Mouse (Mus musculus): ENCODE results near the gene Rpl29.

- TF ChIP-seq CTCF (IDR thresholded peaks at IDR 0.05; ENCODE audit: low read depth, low read length) (no peak), POLR2A (IDR thresholded peaks at IDR 0.05; ENCODE audit: extremely low read depth, insufficient read depth, low read length) (no peak)
Measured at GRCm38 (mm10) chr9:106430015-106430264, 686 bp downstream of the Rpl29 start.

All from liver, adult 2 months (tissue).